Mouse (Mus musculus) hindbrain, postnatal 0 days (tissue): ENCODE measurements around the gene Kcnma1. TPM values are rescaled to one million over a fixed set of nuclear protein-coding genes. Genes with fewer than 3 reads are reported as not detected.

Experiments used
- ATAC-seq: fragments of 200-750 bp; cut with Nextera tagmentation; 2 replicates; pipeline ENCODE4 v1.8.0; 2017; ENCODE audit warnings: mild to moderate bottlenecking, moderate TSS enrichment, moderate library complexity
- DNase-seq: peaks from one replicate; pipeline ENCODE4 v3.0.0-alpha.2; 2015; ENCODE audit warnings: low spot score
- H3K27ac ChIP-seq: fragments of 300-500 bp; sonication (generic); 2 replicates; pipeline ENCODE4 v1.5.1; 2014; ENCODE audit warnings: mild to moderate bottlenecking
- H3K27me3 ChIP-seq: fragments of 300-500 bp; sonication (generic); 2 replicates; pipeline ENCODE4 v1.6.1; 2014; ENCODE audit warnings: low read length, mixed read lengths; ENCODE audit not compliant: insufficient read depth
- H3K36me3 ChIP-seq: fragments of 300-500 bp; sonication (generic); 2 replicates; pipeline ENCODE4 v1.6.1; 2014; ENCODE audit warnings: low read length, mixed read lengths; ENCODE audit not compliant: insufficient read depth
- H3K4me1 ChIP-seq: fragments of 300-500 bp; sonication (generic); 2 replicates; pipeline ENCODE4 v1.6.1; 2014; ENCODE audit warnings: antibody characterized with exemption, low read length, mixed read lengths; ENCODE audit not compliant: insufficient read depth
- H3K4me2 ChIP-seq: fragments of 300-500 bp; sonication (generic); 2 replicates; pipeline ENCODE4 v1.6.1; 2014; ENCODE audit warnings: low read depth, mild to moderate bottlenecking, low read length, moderate library complexity, mixed read lengths
- H3K4me3 ChIP-seq: fragments of 300-500 bp; sonication (generic); 2 replicates; pipeline ENCODE4 v1.5.1; 2014; ENCODE audit warnings: low read length
- H3K9ac ChIP-seq: fragments of 300-500 bp; sonication (generic); replicated peaks from 2 replicates; pipeline ENCODE4 v1.6.1; 2014; ENCODE audit warnings: mild to moderate bottlenecking, low read length, moderate library complexity, mixed read lengths
- H3K9me3 ChIP-seq: fragments of 300-500 bp; sonication (generic); 2 replicates; pipeline ENCODE4 v1.6.1; 2016; ENCODE audit warnings: low read length, mixed read lengths
- CTCF ChIP-seq: IDR thresholded peaks from 2 replicates; pipeline ENCODE4 v1.5.1; 2016; ENCODE audit warnings: antibody characterized with exemption, control low read depth, low read depth
- WGBS: fragments of 180-500 bp; shearing (Covaris S2); extraction: QIAGEN DNeasy Blood & Tissue Kit; methylation state at CpG from one replicate; pipeline ENCODE4 v1.1.7; 2014; 5-methylcytosine and 5-hydroxymethylcytosine counted together
- polyA plus RNA-seq: library from polyadenylated mRNA; unstranded; fragments of >200 nt; fragmentation: Nextera tagmentation; extraction: Ambion mirVana; gene quantifications from 2 replicates; pipeline ENCODE4 v1.2.1, GENCODE M21; 2015
- total RNA-seq: library from RNA; depleted of rRNA; stranded (reverse); fragments of >200 nt; gene quantifications from 2 replicates; pipeline ENCODE4 v1.2.3, GENCODE M21; 2014

The Kcnma1 gene
- total and polyA plus RNA-seq, 2 experiments from 2014 or later, result 15.9 to 36.1 TPM

- no peak overlapping the region for H3K9ac ChIP-seq
- H3K4me2 ChIP-seq, result no peak overlapping the region
- no peak overlapping the region for H3K27ac ChIP-seq
- H3K4me3 ChIP-seq, result no peak overlapping the region
- DNase-seq (no peak), ATAC-seq (no peak)
- WGBS, result 78% methylated on average over 3 of the region's 3 CpGs
- no peaks in the 10 kb centered on the region for H3K9me3 ChIP-seq
- H3K36me3 ChIP-seq, result no peaks in the 10 kb centered on the region
- H3K27me3 ChIP-seq, result no peaks in the 10 kb centered on the region
- TF ChIP-seq CTCF, result no peak
- no peaks in the 10 kb centered on the region for H3K4me1 ChIP-seq
Measured at GRCm38 (mm10) chr14:23772685-23773084, 241.6 kb downstream of the Kcnma1 start.

DNA sequence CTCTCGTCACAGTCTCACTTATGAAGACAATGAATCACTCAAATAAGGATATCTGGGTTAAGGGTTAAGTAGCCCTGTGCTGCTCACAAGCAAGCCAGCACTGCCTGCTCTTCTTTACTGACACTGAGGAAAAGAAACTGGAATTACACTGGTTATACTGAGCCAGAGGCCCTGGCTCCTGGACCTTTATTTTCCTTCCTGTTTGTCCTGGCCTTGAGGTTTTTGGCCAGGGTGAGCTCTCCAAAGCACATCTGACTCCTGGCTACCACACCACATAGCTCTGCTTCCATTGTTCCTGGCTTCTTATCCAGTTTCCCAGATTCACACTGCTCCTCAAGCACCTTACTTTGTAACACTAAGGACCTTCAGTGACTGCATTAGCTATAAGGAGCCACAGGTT is 242.5 kb downstream of the Kcnma1 start:
- no peaks in the 10 kb centered on the region for H3K4me1 ChIP-seq
- ATAC-seq, result no peak
- H3K4me3 ChIP-seq, result no peak overlapping the region
- DNase-seq, result no peak
- no peaks in the 10 kb centered on the region for H3K36me3 ChIP-seq
- H3K27me3 ChIP-seq, result no peaks in the 10 kb centered on the region
- H3K4me2 ChIP-seq, result no peak overlapping the region
- H3K9me3 ChIP-seq, result no peaks in the 10 kb centered on the region
- H3K9ac ChIP-seq, result no peak overlapping the region
- TF ChIP-seq CTCF, result no peak
- no peak overlapping the region for H3K27ac ChIP-seq
- WGBS, result 85% methylated on average over 1 of the region's 1 CpGs

DNA sequence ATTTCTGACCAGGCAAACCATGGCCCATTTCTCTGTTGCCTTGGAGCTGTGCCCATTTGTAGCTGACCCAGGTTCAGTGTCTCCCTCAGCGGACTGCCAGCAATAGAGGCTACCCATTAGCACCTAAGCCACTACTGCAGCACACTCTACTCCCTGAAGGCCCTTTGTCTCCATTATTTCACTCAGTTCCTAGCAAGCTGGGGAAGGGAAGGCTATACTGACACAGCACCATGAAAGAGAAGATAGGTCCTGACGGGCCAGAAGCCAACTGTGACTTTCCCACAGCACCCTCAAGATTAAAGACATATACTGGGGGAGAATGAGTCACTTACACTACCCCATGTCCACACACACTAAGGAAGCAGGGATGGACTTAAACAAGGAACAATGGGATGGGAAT is 251.8 kb downstream of the Kcnma1 start:
- Histone ChIP-seq H3K4me2 (no peak overlapping the region), H3K36me3 (no peaks in the 10 kb centered on the region), H3K4me3 (no peak overlapping the region), H3K9ac (no peak overlapping the region), H3K4me1 (no peaks in the 10 kb centered on the region), H3K9me3 (no peaks in the 10 kb centered on the region), H3K27me3 (no peaks in the 10 kb centered on the region), H3K27ac (no peak overlapping the region)
- WGBS, result 87% methylated on average over 2 of the region's 2 CpGs
- no peak for TF ChIP-seq CTCF
- no peak for ATAC-seq
- no peak for DNase-seq

- H3K9ac ChIP-seq, result no peak overlapping the region
- ATAC-seq, result 0 out of 2 replicates have a peak, but pooled peaks have one; percentile 49
- H3K9me3 ChIP-seq, result no peaks in the 10 kb centered on the region
- 0 out of 2 replicates have a peak overlapping the region, but pooled peaks have one; percentile 6 for H3K27ac ChIP-seq
- no peaks in the 10 kb centered on the region for H3K36me3 ChIP-seq
- TF ChIP-seq CTCF, result no peak
- no peak overlapping the region for H3K4me3 ChIP-seq
- WGBS, result 33% methylated on average over 5 of the region's 5 CpGs
- no peak overlapping the region for H3K4me2 ChIP-seq
- no peaks in the 10 kb centered on the region for H3K4me1 ChIP-seq
- no peaks in the 10 kb centered on the region for H3K27me3 ChIP-seq
- DNase-seq, result peak; percentile 43
Measured at GRCm38 (mm10) chr14:23759626-23760025, 254.7 kb downstream of the Kcnma1 start.

DNA sequence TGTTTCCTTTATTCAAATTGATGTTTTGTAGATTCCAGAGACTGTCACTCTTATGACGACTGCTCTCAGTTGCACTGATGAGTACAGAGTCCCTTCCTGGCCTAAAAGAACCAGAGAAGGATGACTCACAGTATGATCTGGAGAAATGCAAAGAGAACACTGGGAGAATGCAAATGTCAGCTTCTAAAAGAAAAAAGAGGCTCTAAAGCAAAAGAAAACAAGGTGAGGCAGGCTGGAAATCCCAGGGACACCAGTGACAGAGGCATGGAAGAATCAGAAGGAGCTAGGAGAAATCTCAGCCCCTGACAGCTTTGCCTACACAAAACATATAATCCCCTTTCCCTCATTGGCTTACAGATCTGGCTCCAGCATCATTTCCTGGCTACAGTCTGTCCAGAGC is 255.9 kb downstream of the Kcnma1 start:
- no peak for TF ChIP-seq CTCF
- 0 out of 2 replicates have a peak overlapping the region, but pooled peaks have one; percentile 32 for H3K27ac ChIP-seq
- no peaks in the 10 kb centered on the region for H3K36me3 ChIP-seq
- no peaks in the 10 kb centered on the region for H3K27me3 ChIP-seq
- ATAC-seq (no peak), DNase-seq (no peak)
- H3K9me3 ChIP-seq, result no peaks in the 10 kb centered on the region
- no peaks in the 10 kb centered on the region for H3K4me1 ChIP-seq
- no peak overlapping the region for H3K9ac ChIP-seq
- H3K4me2 ChIP-seq, result no peak overlapping the region
- no peak overlapping the region for H3K4me3 ChIP-seq
- WGBS, result 68% methylated on average over 1 of the region's 1 CpGs

DNA sequence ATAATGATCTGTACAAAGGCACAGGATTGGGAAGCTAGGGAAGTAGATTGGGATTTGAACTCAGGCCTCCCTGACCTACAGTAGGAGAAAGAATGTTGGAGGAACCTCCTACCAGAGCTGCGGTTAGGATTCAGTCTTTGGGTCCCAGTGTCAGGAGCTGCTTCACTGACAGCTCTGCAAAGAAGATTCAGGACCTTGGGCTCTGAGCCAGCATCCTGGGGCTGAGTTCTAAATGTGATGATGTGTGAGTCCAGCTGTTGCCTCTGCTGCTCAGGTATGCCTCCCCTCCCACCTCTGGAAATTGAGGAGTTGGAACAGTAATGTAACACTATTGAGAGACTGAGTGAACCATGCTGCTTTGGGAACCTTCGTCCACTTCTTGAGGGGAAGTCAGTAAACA is 266.3 kb downstream of the Kcnma1 start:
- Histone ChIP-seq H3K4me3 (no peak overlapping the region), H3K27me3 (no peaks in the 10 kb centered on the region), H3K36me3 (no peaks in the 10 kb centered on the region), H3K9me3 (no peaks in the 10 kb centered on the region), H3K9ac (no peak overlapping the region), H3K4me1 (no peaks in the 10 kb centered on the region), H3K27ac (no peak overlapping the region), H3K4me2 (no peak overlapping the region)
- WGBS, result 89% methylated on average over 2 of the region's 2 CpGs
- DNase-seq (no peak), ATAC-seq (no peak)
- no peak for TF ChIP-seq CTCF

DNA sequence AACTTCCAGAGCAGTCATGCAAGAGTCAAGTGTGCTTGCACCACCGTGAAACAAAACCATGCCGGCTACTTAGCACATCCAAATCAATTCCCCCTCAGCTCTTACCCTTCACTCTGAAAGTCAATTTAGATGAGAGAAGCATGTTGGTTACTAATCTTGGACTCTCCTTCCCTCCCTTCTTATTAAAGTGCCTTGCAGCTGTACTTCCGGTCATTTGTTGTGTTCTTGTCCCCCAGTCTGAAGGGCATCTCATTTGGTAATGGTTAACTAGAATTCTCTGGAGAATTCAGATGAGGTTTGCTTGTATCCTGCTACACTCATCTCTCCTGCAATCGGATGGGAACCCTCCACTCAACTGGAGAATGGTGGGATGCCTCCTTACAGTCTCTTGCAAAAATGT is 267.3 kb downstream of the Kcnma1 start:
- no peak overlapping the region for H3K9ac ChIP-seq
- H3K27ac ChIP-seq, result no peak overlapping the region
- TF ChIP-seq CTCF, result no peak
- 85% methylated on average over 4 of the region's 4 CpGs for WGBS
- no peaks in the 10 kb centered on the region for H3K36me3 ChIP-seq
- DNase-seq (no peak), ATAC-seq (no peak)
- no peak overlapping the region for H3K4me3 ChIP-seq
- no peaks in the 10 kb centered on the region for H3K27me3 ChIP-seq
- no peaks in the 10 kb centered on the region for H3K4me1 ChIP-seq
- no peak overlapping the region for H3K4me2 ChIP-seq
- no peaks in the 10 kb centered on the region for H3K9me3 ChIP-seq
